Mouse (Mus musculus): Measurements from ENCODE around the gene Edem3.

Gene Edem3

GRCm38 (mm10) chr1:151754881-151755659 is at the start of gene Edem3:
Edem3 (plus strand) TSS chr1:151755371.
- in situ Hi-C loops (cut with MseI, MboI): no loop called here

GRCm38 (mm10) chr1:151705723-151706396 is 49.3 kb upstream of the Edem3 start:
- in situ Hi-C loops (cut with MseI, MboI): loop anchor here (5.0 to 10.0 kb wide), 2 partner anchors 144 to 211 kb away; no protein-coding TSS in a partner anchor

DNA sequence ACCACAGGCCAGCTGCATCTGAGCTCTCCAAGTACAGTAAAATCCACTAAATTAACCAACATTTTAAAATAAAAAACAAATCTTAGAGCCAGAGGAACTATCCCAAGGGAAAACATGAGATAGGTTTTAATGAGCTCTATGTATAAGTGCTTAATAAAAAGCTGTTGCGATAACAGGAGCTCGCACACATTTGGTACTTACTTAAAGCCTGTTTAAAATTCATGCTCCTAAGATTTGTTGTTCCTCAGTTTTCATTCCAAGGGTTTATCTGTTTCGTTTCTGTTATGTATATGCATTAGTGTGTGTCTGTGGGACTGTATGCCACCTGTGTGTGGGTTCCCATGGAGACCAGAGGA is 48.8 kb upstream of the Edem3 start:
- in situ Hi-C loops (cut with MseI, MboI): loop anchor here (5.0 to 10.0 kb wide), 2 partner anchors 144 to 212 kb away; no protein-coding TSS in a partner anchor

DNA sequence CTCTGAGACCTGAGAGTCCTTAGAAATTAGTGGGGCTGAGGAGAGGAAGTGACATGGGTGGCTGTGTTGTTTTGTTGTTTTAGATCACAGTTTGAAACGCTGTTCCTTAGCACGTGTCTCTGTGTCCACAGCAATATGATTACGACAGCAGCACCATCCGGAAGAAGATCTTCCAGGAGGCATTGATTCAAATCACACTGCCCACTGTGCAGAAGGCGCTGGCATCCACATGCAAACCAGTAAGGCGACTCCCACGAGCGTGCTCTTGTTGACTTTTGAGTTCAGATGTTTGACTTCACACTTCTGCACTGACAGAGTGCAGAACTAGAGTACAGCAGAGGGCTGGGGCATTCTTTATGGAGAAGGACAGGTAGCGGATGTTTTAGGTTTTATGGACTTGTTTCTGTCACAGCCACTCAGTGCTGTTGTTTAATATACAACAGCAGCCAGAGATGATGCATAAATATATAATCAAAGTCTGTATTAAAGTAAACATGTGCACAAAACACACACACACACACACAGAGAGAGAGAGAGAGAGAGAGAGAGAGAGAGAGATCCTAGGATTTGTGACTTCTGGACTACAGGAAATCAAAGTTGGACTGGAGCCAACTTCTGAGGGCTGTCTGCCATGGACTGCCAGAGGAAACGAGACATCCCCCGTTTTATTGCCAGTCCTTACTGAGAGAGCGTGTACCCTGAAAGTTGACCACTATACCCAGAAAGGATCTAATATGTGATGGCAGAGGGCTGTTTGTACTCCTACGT is 46.0 kb upstream of the Edem3 start:
- in situ Hi-C loops (cut with MseI, MboI): loop anchor here (5.0 to 10.0 kb wide), 2 partner anchors 147 to 214 kb away; no protein-coding TSS in a partner anchor

GRCm38 (mm10) chr1:151709734-151710022 is 45.5 kb upstream of the Edem3 start:
- in situ Hi-C loops (cut with MseI, MboI): loop anchor here (5.0 to 10.0 kb wide), 2 partner anchors 147 to 215 kb away; no protein-coding TSS in a partner anchor

DNA sequence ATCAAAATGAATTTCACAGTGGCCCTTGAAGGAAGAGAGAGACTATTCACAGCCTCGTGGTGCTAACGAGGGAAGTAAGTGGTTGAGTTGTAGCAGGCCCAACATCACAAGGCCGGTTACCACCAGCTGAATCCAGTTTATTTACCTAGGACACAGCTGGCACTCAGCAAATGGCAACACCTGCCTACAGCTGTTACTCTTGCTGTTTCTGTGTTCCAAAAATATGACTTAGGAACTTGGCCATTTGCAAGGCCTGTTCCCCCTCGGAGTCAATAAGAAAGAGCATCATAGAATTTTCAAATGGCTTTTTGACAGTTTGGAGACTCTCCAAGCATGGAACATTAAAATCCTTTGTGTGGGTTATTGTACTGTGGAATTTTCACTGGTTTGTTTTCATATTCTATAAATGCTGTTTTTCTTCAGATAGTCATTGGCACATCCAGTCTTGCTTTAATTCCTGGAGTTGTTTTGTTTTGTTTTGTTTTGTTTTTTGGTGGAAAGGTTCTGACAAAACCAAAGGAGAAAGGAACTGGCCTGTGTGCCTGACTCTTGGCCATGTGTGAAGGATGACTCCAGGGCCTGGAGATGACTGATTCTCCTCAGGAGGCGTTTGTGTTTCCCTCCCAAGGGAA is 44.6 kb upstream of the Edem3 start:
- in situ Hi-C loops (cut with MseI, MboI): no loop called here

DNA sequence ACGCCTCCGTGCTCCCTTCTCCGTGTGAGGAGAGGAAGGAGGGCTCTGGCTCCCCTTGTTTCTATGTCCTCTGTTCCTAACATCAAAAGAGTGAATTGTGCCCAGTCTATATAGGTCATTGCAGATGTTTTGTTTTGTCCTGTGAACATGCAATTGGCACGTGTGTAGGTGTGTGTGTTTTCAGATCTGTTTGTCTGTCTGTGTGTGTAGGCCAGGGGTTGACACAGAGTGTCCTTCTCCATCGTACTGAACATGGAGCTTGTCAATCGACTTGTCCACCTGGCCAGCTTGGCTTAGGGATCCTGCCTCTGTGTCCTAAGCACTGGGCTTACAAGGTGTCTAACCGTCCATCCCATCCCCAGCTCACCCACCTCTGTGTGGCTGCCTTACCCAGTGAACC is 44.1 kb upstream of the Edem3 start:
- in situ Hi-C loops (cut with MseI, MboI): no loop called here

DNA sequence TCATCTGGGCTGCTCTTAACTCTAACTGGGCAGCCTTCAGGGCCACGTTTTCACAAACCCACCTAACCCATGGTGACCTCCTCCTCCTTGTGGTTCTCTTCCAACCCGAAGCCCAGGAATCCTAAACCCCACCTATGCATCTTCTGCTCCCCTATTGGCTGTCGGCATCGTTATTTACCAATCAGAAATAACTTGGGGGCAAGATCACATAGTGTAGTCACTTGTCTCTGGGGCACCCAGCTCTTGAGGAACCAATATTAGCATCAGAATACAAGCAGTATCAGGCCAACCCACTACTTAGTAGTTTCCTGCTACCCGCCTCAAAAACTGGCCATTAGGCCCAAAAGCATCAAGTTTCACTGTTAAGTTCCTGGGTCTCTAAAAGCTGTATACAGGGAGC is 42.5 kb upstream of the Edem3 start:
- in situ Hi-C loops (cut with MseI, MboI): no loop called here

DNA sequence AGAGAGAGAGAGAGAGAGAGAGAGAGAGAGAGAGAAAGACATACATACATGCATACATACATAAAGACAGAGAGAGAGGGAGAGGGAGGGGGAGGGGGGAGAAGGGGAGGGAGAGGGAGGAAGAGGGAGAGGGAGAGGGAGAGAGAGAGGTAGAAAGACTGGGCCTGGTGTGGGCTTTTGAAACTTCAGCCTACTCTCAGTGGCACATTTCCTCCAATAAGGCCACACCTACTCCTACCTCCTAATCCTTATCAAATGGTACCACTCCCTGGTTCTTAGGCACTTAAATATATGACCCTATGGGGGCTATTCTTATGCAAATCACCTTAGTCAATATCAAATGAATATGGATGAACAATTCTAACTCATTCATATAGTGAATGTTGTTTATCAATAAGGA is 41.5 kb upstream of the Edem3 start:
- in situ Hi-C loops (cut with MseI, MboI): no loop called here

DNA sequence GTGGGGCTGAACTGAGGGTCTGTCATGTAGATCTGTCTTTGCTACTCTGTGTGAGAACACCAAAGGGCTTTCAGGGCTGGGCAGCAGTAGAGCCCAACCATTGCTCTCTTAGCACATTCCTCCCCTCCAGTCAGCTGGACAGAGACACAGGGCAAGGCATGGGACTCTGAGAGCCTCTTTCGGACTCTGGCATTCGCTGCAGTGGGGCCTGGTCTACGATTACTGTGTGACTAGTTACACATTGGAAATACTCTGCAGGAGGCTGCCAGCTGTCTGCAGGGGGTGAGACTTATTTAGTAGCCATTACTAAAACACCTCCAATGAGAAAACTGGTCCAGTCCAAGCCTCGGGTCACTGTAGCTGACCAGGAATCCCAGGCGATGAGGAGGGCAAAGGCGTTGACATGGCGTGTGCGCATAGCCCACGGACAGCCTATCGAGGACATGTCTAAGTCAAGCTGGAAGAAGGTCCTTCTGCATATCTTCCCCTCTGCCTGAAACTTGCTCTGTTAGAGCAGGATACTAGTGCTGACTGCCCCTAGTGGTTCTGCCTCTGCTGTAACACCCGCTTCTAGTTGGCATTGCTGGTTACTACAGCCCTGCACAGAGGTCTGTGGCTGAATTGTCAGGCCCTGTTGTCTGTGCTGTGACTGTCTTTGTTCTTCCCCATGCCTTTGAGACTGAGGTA is 39.0 kb upstream of the Edem3 start:
- in situ Hi-C loops (cut with MseI, MboI): no loop called here

GRCm38 (mm10) chr1:151717624-151718023 is 37.5 kb upstream of the Edem3 start:
- in situ Hi-C loops (cut with MseI, MboI): no loop called here

- in situ Hi-C loops (cut with MseI, MboI): no loop called here
Measured at GRCm38 (mm10) chr1:151718575-151718974, 36.6 kb upstream of the Edem3 start.

DNA sequence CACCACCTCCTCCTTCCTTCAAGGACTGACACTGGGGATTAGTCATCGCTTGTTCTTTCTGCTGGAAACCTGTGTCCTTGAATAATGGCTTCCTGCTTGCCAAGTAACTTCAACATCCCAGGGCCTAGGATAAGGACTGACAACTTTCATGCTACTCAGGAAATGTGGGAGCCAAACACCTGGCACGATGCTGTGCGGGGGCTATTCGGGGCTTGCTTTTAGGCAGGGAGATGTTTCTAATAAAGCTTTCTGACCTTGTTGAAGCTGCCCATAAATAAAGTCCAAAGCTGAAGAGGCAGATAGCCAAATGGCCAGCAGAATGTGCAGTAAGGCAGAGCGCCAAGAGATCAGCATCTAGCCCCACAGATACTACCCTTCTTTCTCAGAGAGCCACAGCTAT is 35.3 kb upstream of the Edem3 start:
- in situ Hi-C loops (cut with MseI, MboI): no loop called here

- in situ Hi-C loops (cut with MseI, MboI): no loop called here
Measured at GRCm38 (mm10) chr1:151720566-151720965, 34.6 kb upstream of the Edem3 start.

DNA sequence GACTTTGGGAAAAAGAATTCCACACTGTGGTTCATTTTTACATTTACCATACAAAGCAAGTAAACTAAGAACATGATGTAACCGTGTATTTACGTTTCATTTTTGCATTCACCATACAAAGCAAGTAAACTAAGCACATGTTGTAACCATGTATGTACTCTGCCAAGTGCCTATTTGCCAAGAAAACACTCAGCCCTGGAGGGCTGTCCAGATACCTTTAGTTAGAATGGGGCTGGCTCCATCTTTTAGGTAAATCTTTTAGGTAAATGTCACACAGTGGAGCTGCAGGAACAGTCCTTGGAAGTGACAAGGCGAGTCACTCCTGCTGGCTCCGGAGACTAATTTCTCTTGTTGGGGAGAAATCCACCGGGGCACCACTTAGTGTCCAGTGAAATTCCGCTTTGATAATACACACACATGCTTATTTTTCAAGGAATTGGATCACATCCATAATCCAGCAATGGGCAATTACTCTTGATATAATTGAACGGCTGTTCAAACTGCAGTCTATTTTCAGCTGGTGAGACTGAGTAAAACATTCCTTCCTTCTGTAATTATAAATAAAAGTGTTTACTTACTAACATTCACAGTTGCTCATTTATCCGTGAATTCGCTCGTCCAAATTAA is 33.7 kb upstream of the Edem3 start:
- in situ Hi-C loops (cut with MseI, MboI): no loop called here

DNA sequence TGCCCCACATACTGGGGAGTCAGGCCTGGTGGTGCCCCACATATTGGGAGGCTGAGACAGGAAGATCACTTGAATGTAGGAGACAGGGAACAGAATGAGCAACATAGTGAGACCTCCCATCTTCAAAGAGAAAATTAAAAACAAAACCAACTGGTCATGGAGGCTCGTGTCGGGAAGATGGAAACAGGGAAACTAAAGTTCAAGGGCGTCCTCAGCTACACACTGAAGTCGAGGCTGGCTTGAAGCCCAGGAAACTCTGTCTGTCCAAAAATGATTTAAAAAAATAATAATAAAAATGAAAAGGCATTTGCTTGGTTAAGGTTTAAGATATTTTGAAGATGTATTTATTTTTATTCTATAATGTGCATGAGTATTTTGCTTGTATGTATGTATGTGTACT is 31.4 kb upstream of the Edem3 start:
- in situ Hi-C loops (cut with MseI, MboI): no loop called here

DNA sequence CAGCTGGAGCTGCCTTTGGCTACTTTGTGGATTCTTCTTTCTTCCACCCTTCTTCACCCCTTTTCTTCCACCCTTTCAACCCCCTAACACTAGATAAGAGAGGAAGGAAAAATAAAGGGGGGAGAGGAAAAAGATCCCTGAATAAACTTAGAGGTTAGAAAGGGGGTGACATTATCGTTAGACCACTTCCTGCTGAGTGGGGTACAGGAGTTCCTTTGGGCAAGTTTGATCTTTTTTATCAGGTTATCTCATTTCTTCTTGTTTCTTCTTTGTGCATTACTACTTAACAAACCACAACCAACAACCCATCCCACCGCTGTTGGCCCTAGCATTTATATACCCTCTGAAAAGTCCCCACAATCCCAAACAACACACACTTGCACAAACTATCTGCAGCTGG is 29.6 kb upstream of the Edem3 start:
- in situ Hi-C loops (cut with MseI, MboI): no loop called here

DNA sequence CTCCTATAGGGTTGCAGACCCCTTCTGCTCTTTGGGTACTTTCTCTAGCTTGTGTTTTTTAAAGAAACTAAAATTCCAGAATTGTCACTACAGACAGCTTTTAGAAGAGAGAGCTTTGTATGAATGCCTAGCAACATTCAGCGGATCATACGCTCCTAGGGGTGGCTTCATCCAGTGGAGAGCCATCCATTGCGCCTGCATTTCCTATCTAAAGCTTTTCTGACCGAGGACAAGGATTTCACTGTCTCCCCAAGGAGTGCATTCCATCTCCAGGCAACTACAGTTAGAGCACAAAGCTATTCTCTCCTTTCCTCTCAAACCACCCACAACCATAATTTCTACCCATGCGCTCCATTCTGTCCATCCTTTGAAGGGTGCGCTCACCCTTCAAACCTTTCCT is 28.8 kb upstream of the Edem3 start:
- in situ Hi-C loops (cut with MseI, MboI): no loop called here

- in situ Hi-C loops (cut with MseI, MboI): no loop called here
Measured at GRCm38 (mm10) chr1:151728141-151728540, 27.0 kb upstream of the Edem3 start.

DNA sequence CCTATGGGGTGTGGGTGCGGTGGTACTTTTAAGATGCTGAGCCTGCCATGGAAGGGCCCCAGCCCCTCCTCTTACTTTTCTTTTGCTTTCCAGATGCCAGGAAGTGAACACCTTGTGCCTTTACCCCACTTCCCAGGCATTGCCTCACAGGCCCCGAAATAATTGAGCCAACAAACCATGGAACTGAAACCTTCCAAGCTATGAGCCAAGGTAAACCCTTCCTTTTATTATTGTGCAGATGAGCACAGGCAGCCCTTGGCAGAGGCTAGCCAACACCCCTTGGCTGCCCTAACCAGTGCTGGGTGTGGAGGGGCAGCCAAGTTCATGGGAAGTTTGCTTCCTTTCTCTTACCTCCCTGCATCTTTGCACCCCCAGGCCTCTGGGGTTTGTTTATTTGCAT is 18.0 kb upstream of the Edem3 start:
- in situ Hi-C loops (cut with MseI, MboI): no loop called here

- in situ Hi-C loops (cut with MseI, MboI): no loop called here
Measured at GRCm38 (mm10) chr1:151741199-151741621, 14.0 kb upstream of the Edem3 start.
